Mouse (Mus musculus): ENCODE results near the gene Tspyl3. TPM values are rescaled to one million over a fixed set of nuclear protein-coding genes. Genes with fewer than 3 reads are reported as not detected.
"Not testable (repeated sequence)": the region's sequence is repeated elsewhere in the genome, so short reads cannot be mapped to it uniquely, and the experiment has no call there.

Tspyl3 gene
- 0.32 and 0.38 TPM in 2 replicates for polyA plus RNA-seq (2012; ENCODE audit: insufficient read depth, insufficient read length, missing spikeins)

- no peaks in the 10 kb centered on the region for H3K4me1 ChIP-seq (ENCODE audit: control insufficient read depth, insufficient read depth, insufficient read length, low read length)
- H3K4me3 ChIP-seq (ENCODE audit: insufficient read depth, low read depth, low read length), result peak within 1 kb of the TSS; percentile 71
- no peak within 1 kb of the TSS for H3K27ac ChIP-seq (replicated peaks; ENCODE audit: low read depth, low read length)
Measured at GRCm38 (mm10) chr2:153224946-153225594, at the start of gene Tspyl3. Gene Tspyl3 (minus strand): TSS chr2:153225441.

DNA sequence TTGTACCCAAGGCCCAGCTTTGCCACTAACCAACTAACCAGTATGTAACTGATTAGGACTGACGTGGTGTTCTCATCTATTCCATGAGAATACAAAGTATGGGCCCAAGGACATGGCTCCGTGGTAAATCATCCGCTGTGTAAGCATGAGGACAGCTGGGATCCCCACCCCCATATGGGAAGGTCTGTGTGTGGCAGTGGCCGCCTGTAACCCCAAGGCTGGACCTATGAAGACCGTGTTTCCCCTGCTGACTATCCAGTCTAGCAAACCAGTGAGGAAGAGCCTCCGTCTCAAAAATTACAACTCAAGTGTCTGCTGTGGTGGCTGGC is 49.6 kb upstream of the Tspyl3 start:
- H3K4me3 ChIP-seq (ENCODE audit: insufficient read depth, low read depth, low read length), result no peak overlapping the region
- H3K4me1 ChIP-seq (ENCODE audit: control insufficient read depth, insufficient read depth, insufficient read length, low read length), result no peaks in the 10 kb centered on the region
- H3K27ac ChIP-seq (replicated peaks; ENCODE audit: low read depth, low read length), result no peak overlapping the region

DNA sequence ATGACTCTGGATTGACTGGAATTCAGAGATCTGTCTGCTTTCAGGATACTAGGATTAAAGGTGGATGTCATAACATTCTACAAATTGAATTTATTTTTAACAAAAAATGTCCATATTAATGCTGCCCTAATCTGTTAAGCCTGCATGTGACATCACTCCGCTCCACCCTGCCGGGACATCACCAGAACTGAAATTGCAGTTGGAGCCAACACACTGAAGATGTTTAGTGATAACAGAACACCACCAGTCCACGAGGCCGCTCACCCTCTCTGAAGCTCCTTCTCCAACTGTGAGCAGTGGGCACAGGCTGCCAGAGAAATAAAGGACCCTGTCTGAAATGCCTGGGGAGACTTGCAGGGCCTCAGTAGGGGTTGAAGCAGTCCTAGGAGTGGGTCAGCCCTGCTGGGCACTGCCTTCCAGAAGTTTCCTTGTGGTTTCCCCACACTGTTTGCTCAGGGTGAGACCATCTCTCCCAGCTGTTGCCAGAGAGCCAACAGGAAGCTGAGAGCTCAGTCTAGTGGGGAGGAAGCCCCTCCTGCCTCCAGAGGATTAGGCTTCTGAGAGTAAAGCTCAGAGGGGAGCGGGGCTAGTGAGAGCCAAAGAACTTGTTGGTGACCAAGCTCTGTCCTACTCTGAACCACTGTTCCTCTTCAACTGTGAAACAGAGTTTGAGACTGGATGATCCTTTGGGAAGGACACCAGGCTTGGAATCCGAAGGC is 49.1 kb upstream of the Tspyl3 start:
- not testable (repeated sequence) for H3K4me1 ChIP-seq (ENCODE audit: control insufficient read depth, insufficient read depth, insufficient read length, low read length); H3K4me3 ChIP-seq (ENCODE audit: insufficient read depth, low read depth, low read length); H3K27ac ChIP-seq (replicated peaks; ENCODE audit: low read depth, low read length)

DNA sequence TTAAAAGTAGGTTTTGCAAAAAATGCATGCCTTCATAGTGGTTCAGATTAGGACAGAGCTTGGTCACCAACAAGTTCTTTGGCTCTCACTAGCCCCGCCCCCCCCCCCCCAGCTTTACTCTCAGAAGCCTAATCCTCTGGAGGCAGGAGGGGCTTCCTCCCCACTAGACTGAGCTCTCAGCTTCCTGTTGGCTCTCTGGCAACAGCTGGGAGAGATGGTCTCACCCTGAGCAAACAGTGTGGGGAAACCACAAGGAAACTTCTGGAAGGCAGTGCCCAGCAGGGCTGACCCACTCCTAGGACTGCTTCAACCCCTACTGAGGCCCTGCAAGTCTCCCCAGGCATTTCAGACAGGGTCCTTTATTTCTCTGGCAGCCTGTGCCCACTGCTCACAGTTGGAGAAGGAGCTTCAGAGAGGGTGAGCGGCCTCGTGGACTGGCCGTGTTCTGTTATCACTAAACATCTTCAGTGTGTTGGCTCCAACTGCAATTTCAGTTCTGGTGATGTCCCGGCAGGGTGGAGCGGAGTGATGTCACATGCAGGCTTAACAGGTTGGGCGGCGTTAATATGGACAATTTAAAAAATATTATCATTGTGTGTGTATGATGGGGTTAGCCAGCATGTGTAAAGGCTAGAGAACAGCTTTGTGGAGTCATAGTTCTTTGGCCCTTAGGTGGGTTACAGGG is 45.1 kb upstream of the Tspyl3 start:
- not testable (repeated sequence) for H3K4me1 ChIP-seq (ENCODE audit: control insufficient read depth, insufficient read depth, insufficient read length, low read length); H3K4me3 ChIP-seq (ENCODE audit: insufficient read depth, low read depth, low read length); H3K27ac ChIP-seq (replicated peaks; ENCODE audit: low read depth, low read length)

DNA sequence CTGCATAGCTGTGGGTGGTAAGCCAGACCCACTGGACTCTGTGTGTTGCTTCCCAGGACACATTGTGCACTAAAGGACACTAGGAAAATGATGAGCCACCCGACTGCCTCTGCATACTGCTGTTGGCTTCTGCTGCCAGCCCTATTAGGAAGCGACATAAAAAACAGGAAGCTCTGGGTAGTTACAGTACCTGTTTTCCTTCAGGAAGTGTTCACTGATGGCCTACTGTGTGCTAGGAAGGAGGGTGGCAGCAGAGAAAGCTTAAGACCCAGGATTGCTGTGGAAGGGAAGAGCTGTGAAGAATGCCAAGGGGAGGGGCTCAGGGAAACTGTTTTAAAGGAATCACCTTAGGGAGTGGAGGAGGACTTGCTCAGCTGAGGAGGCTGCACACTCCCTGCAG is 42.1 kb upstream of the Tspyl3 start:
- Histone ChIP-seq H3K27ac (replicated peaks; ENCODE audit: low read depth, low read length) (no peak overlapping the region), H3K4me3 (ENCODE audit: insufficient read depth, low read depth, low read length) (no peak overlapping the region)

GRCm38 (mm10) chr2:153263053-153263452 is 37.8 kb upstream of the Tspyl3 start:
- Histone ChIP-seq H3K4me1 (ENCODE audit: control insufficient read depth, insufficient read depth, insufficient read length, low read length) (no peaks in the 10 kb centered on the region), H3K4me3 (ENCODE audit: insufficient read depth, low read depth, low read length) (no peak overlapping the region), H3K27ac (replicated peaks; ENCODE audit: low read depth, low read length) (no peak overlapping the region)

More for the DNA sequence above, 42.1 kb upstream of the Tspyl3 start:
- H3K4me1 ChIP-seq (ENCODE audit: control insufficient read depth, insufficient read depth, insufficient read length, low read length), result no peaks in the 10 kb centered on the region

GRCm38 (mm10) chr2:153259864-153260674 is 34.8 kb upstream of the Tspyl3 start:
- no peak overlapping the region for H3K4me3 ChIP-seq (ENCODE audit: insufficient read depth, low read depth, low read length)
- no peaks in the 10 kb centered on the region for H3K4me1 ChIP-seq (ENCODE audit: control insufficient read depth, insufficient read depth, insufficient read length, low read length)
- H3K27ac ChIP-seq (replicated peaks; ENCODE audit: low read depth, low read length), result no peak overlapping the region

DNA sequence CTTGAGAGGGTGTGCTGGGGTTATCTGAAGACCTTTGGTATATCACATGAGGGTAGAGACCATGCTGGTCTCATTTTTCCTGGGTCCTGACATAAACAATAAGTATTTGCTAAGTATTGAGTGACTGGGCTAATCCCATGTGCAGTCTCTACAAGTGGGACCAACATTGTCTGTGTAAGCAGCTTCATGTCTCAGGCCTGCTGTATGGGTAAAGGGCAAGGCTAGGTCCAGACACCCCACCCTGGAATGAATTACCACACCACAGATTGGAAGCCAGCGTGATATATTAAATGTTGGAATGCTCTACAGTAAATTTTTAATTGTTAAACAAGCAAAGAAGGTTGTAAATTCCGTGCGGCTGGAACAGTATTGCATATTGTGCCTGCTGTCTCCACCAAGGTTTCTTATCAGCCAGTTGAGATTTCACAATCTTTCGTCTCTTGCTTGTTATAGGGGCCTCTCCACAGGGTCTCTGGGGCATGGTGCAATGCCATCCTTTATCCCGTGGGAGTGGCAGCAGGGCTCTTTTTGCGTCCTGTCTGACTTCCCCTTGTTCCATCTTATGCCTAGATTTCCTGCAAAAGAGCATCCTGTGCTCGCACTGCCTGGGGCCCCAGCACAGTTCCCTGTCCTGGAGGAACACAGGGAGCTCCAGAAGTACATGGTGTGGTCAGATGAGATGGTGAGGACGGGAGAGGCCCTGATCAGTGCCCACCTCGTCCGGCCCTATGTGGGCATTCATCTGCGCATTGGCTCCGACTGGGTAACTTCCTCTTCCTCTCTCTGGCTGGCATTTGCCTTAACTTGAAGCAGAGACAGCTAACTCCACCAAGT is 34.0 kb upstream of the Tspyl3 start:
- no peak overlapping the region for H3K27ac ChIP-seq (replicated peaks; ENCODE audit: low read depth, low read length)
- no peaks in the 10 kb centered on the region for H3K4me1 ChIP-seq (ENCODE audit: control insufficient read depth, insufficient read depth, insufficient read length, low read length)
- H3K4me3 ChIP-seq (ENCODE audit: insufficient read depth, low read depth, low read length), result no peak overlapping the region

DNA sequence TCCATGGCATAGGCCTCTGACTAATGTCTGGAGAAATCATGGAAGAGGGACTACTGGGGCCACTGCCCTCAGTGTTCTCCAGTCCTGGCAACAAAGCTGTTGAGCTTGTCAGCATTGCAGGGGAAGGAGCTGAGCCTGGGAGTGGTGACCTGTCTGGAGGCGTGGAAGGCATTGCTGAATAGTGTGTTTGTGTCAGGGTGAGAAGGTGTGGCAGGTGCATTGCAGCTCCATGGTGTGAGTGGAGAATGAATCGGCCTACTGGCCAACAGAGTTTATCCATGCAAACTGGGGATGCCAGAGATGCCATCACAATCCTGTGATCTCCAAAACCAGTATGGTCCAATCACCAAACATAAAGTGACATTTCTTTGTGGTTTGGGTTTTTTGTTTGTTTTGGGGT is 31.4 kb upstream of the Tspyl3 start:
- Histone ChIP-seq H3K4me3 (ENCODE audit: insufficient read depth, low read depth, low read length) (no peak overlapping the region), H3K27ac (replicated peaks; ENCODE audit: low read depth, low read length) (no peak overlapping the region), H3K4me1 (ENCODE audit: control insufficient read depth, insufficient read depth, insufficient read length, low read length) (no peaks in the 10 kb centered on the region)

DNA sequence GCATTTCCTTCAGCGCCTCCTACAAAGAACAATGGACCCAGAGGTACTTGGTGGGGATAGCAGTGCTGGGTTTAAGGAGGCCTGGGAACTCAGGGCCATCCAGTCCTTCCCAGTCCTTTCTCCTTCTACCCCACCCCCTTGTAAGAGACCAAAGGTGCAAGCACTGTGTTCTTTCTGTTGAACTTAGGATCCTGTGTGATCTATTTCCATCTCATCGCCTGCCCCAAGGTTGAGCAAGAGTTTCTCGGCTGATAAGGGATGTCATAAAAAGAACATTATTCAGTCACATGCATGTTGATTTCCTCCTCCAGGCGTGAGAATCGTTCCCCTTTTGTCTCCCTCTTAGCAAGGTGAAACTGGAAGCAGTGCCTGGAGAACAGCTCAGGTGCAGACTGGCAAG is 24.5 kb upstream of the Tspyl3 start:
- no peak overlapping the region for H3K27ac ChIP-seq (replicated peaks; ENCODE audit: low read depth, low read length)
- no peak overlapping the region for H3K4me3 ChIP-seq (ENCODE audit: insufficient read depth, low read depth, low read length)
- H3K4me1 ChIP-seq (ENCODE audit: control insufficient read depth, insufficient read depth, insufficient read length, low read length), result no peaks in the 10 kb centered on the region

GRCm38 (mm10) chr2:153242156-153242555 is 16.9 kb upstream of the Tspyl3 start:
- Histone ChIP-seq H3K4me3 (ENCODE audit: insufficient read depth, low read depth, low read length) (peak overlapping the region; percentile 21; the same call in 1 of the 2 replicates), H3K4me1 (ENCODE audit: control insufficient read depth, insufficient read depth, insufficient read length, low read length) (peaks cover 9% of the 10 kb centered on the region), H3K27ac (replicated peaks; ENCODE audit: low read depth, low read length) (no peak overlapping the region)

- Histone ChIP-seq H3K4me1 (ENCODE audit: control insufficient read depth, insufficient read depth, insufficient read length, low read length) (peaks cover 9% of the 10 kb centered on the region), H3K4me3 (ENCODE audit: insufficient read depth, low read depth, low read length) (peak within 1 kb of the TSS; percentile 99), H3K27ac (replicated peaks; ENCODE audit: low read depth, low read length) (peak within 1 kb of the TSS; percentile 64)
Measured at GRCm38 (mm10) chr2:153241250-153242014, 16.2 kb upstream of the Tspyl3 start, which contains the start of the genes Plagl2 and Pofut1. Gene Plagl2 (minus strand): TSS chr2:153241426. Gene Pofut1 (plus strand): TSS chr2:153241533.

DNA sequence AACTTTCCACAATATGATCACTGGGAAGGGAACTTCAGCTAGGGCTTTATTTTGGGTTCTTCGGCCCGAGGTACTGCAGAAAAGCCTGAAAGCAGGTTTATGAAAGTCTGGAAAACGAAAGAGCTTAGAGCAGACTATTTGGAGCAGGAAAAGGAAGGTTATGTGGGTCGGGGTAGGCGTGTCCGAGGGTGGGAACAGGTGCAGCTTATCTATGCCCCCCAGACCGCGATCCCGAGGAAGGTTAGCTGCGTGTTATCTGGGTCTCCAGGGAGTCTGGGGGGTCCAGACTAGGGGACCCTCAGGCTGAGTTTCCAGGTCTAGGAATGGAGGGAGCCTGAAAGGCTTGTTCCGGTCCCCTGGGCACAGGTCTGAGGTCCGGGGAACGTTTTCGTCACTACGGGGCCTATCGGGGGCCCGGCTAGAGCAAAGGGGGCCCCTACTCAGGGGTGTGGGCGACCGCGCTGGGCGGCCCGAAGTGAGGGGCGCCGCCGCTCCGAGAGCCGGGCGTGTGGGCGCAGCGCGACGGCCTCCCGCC is 15.5 kb upstream of the Tspyl3 start:
- peak overlapping the region; percentile 64 for H3K27ac ChIP-seq (replicated peaks; ENCODE audit: low read depth, low read length)
- peak overlapping the region; percentile 99 for H3K4me3 ChIP-seq (ENCODE audit: insufficient read depth, low read depth, low read length)
- peaks cover 9% of the 10 kb centered on the region for H3K4me1 ChIP-seq (ENCODE audit: control insufficient read depth, insufficient read depth, insufficient read length, low read length)
